Mouse (Mus musculus) liver, embryonic 14.5 days (tissue): ENCODE results near the gene Map4k3. TPM values are rescaled to one million over a fixed set of nuclear protein-coding genes. Genes with fewer than 3 reads are reported as not detected.
"Not testable (repeated sequence)": the region's sequence is repeated elsewhere in the genome, so short reads cannot be mapped to it uniquely, and the experiment has no call there.

ENCODE experiments used
- ATAC-seq: fragments of 200-750 bp; cut with Nextera tagmentation; 2 replicates; pipeline ENCODE4 v1.8.0; 2017; ENCODE audit warnings: moderate number of reproducible peaks, mild to moderate bottlenecking, moderate library complexity; ENCODE audit not compliant: insufficient read depth
- DNase-seq, 3 experiments: peaks; one replicate each; pipeline ENCODE4 v3.0.0-alpha.2; 2012 to 2013; ENCODE audit warnings: low read depth in 3 of 3, low spot score in 3 of 3
- H3K27ac ChIP-seq: fragments of 300-500 bp; sonication (generic); 2 replicates; pipeline ENCODE4 v1.5.1; 2014; ENCODE audit warnings: moderate library complexity, mild to moderate bottlenecking, control low read depth, inconsistent platforms
- H3K27me3 ChIP-seq: fragments of 300-500 bp; sonication (generic); 2 replicates; pipeline ENCODE4 v1.6.1; 2014; ENCODE audit warnings: mild to moderate bottlenecking, low read length, moderate library complexity; ENCODE audit not compliant: control insufficient read depth, insufficient read depth
- H3K36me3 ChIP-seq: fragments of 300-500 bp; sonication (generic); replicated peaks from 2 replicates; pipeline ENCODE4 v1.6.1; 2014; ENCODE audit warnings: low read depth; ENCODE audit not compliant: control insufficient read depth, insufficient read depth
- H3K4me1 ChIP-seq, 2 experiments: fragments of 200-500 bp in 1 of 2; fragments of 300-500 bp in 1 of 2; sonication (generic) in 1 of 2; replicated peaks; 2 replicates each; pipeline ENCODE4 v1.6.1; 2012 to 2014; ENCODE audit warnings: antibody characterized with exemption in 1 of 2, inconsistent platforms in 1 of 2, low read length in 1 of 2; ENCODE audit not compliant: control insufficient read depth in 2 of 2, insufficient read depth in 2 of 2
- H3K4me2 ChIP-seq: fragments of 300-500 bp; sonication (generic); 2 replicates; pipeline ENCODE4 v1.6.1; 2014; ENCODE audit warnings: low read depth, mild to moderate bottlenecking, control low read depth, moderate library complexity
- H3K4me3 ChIP-seq, 2 experiments: fragments of 200-500 bp in 1 of 2; fragments of 300-500 bp in 1 of 2; sonication (generic) in 1 of 2; 2 replicates each; pipeline ENCODE4 v1.5.1; 2012 to 2014; ENCODE audit warnings: low read depth in 2 of 2, low read length in 2 of 2, mild to moderate bottlenecking in 2 of 2, control low read depth in 1 of 2, inconsistent platforms in 1 of 2, moderate library complexity in 1 of 2; ENCODE audit not compliant: insufficient read depth in 1 of 2
- H3K9ac ChIP-seq: fragments of 300-500 bp; sonication (generic); replicated peaks from 2 replicates; pipeline ENCODE4 v1.6.1; 2014; ENCODE audit warnings: mild to moderate bottlenecking, control low read depth, moderate library complexity
- H3K9me3 ChIP-seq: fragments of 300-500 bp; sonication (generic); 2 replicates; pipeline ENCODE4 v1.6.1; 2016; ENCODE audit warnings: low read length, mixed read lengths; ENCODE audit not compliant: control insufficient read depth
- CTCF ChIP-seq: IDR thresholded peaks from 2 replicates; pipeline ENCODE4 v1.5.1; 2016; ENCODE audit warnings: antibody characterized with exemption, low read depth, control low read depth
- EP300 ChIP-seq: IDR thresholded peaks from 2 replicates; pipeline ENCODE4 v1.6.1; 2016; ENCODE audit warnings: antibody characterized with exemption, low read depth
- WGBS: fragments of 180-500 bp; shearing (Covaris S2); extraction: QIAGEN DNeasy Blood & Tissue Kit; methylation state at CpG from one replicate; pipeline ENCODE4 v1.1.7; 2014; ENCODE audit not compliant: insufficient replicate concordance; 5-methylcytosine and 5-hydroxymethylcytosine counted together
- polyA plus RNA-seq, 2 experiments: library from polyadenylated mRNA; depleted of rRNA in 1 of 2; stranded (reverse) in 1 of 2; unstranded in 1 of 2; fragments of >200 nt; fragmentation: Nextera tagmentation in 1 of 2; extraction: Ambion mirVana in 1 of 2; gene quantifications; 2 replicates each; pipeline versions ENCODE4 v1.2.1 to v1.2.3; 2012 to 2014

Map4k3 gene
- polyA plus RNA-seq, 2 experiments, result 4.0 to 4.3 TPM

- no peak for ATAC-seq
- 47% methylated on average over 1 of the region's 1 CpGs for WGBS
- no peak overlapping the region for H3K27ac ChIP-seq
Measured at GRCm38 (mm10) chr17:80770065-80770464, 41.8 kb upstream of the Map4k3 start.

GRCm38 (mm10) chr17:80765204-80765603, 36.9 kb upstream of the Map4k3 start:
- Histone ChIP-seq H3K36me3 (no peaks in the 10 kb centered on the region), H3K4me3 (no peak overlapping the region), H3K4me2 (no peak overlapping the region), H3K9ac (no peak overlapping the region), H3K9me3 (no peaks in the 10 kb centered on the region), H3K4me1 (peaks cover 0 to 7% of the 10 kb centered on the region in 2 experiments; a peak in 2 of 4 replicates), H3K27me3 (no peaks in the 10 kb centered on the region), H3K27ac (no peak overlapping the region)
- WGBS, result 43% methylated on average over 2 of the region's 2 CpGs
- no peak for DNase-seq
- TF ChIP-seq CTCF (no peak), EP300 (no peak)
- ATAC-seq, result no peak

More at GRCm38 (mm10) chr17:80770065-80770464, 41.8 kb upstream of the Map4k3 start:
- Histone ChIP-seq H3K4me3 (no peak overlapping the region), H3K9ac (no peak overlapping the region), H3K4me1 (0 out of 4 replicates have a peak, but pooled peaks cover 0 to 3% of the 10 kb centered on the region in 2 experiments), H3K27me3 (no peaks in the 10 kb centered on the region), H3K36me3 (no peaks in the 10 kb centered on the region), H3K4me2 (no peak overlapping the region), H3K9me3 (no peaks in the 10 kb centered on the region)
- TF ChIP-seq CTCF, result no peak; the same call in 1 of the 2 replicates
- TF ChIP-seq EP300, result no peak
- DNase-seq, result no peak

- H3K36me3 ChIP-seq, result no peaks in the 10 kb centered on the region
- H3K4me2 ChIP-seq, result no peak overlapping the region
Measured at GRCm38 (mm10) chr17:80763065-80763681, 34.9 kb upstream of the Map4k3 start.

GRCm38 (mm10) chr17:80762391-80763040, 34.2 kb upstream of the Map4k3 start:
- Histone ChIP-seq H3K4me1 (peaks cover 0 to 7% of the 10 kb centered on the region in 2 experiments; a peak in 2 of 4 replicates), H3K9ac (no peak overlapping the region), H3K36me3 (no peaks in the 10 kb centered on the region), H3K9me3 (no peaks in the 10 kb centered on the region), H3K27me3 (no peaks in the 10 kb centered on the region), H3K27ac (no peak overlapping the region), H3K4me2 (no peak overlapping the region), H3K4me3 (no peak overlapping the region)
- TF ChIP-seq CTCF, result no peak
- TF ChIP-seq EP300, result no peak
- ATAC-seq (no peak), DNase-seq (no peak)
- 39% methylated on average over 9 of the region's 9 CpGs for WGBS

More at GRCm38 (mm10) chr17:80763065-80763681, 34.9 kb upstream of the Map4k3 start:
- no peak overlapping the region for H3K27ac ChIP-seq
- no peak overlapping the region for H3K9ac ChIP-seq
- ATAC-seq (peak; percentile 33; the same call in 1 of the 2 replicates), DNase-seq (no peak)
- no peak overlapping the region for H3K4me3 ChIP-seq
- WGBS, result 11% methylated on average over 11 of the region's 11 CpGs
- peaks cover 0 to 7% of the 10 kb centered on the region in 2 experiments; a peak in 2 of 4 replicates for H3K4me1 ChIP-seq
- TF ChIP-seq CTCF (no peak), EP300 (no peak)
- H3K27me3 ChIP-seq, result no peaks in the 10 kb centered on the region
- no peaks in the 10 kb centered on the region for H3K9me3 ChIP-seq

GRCm38 (mm10) chr17:80761191-80761590, 32.9 kb upstream of the Map4k3 start:
- not testable (repeated sequence) for H3K9me3 ChIP-seq, H3K4me2 ChIP-seq, H3K27me3 ChIP-seq, DNase-seq, H3K27ac ChIP-seq, H3K36me3 ChIP-seq, H3K4me1 ChIP-seq, ATAC-seq, H3K4me3 ChIP-seq, H3K9ac ChIP-seq
- 63% methylated on average over 7 of the region's 8 CpGs for WGBS
